Mouse (Mus musculus) stomach, embryonic 14.5 days (tissue): ENCODE results near the gene Uhrf1bp1. TPM values are rescaled to one million over a fixed set of nuclear protein-coding genes. Genes with fewer than 3 reads are reported as not detected.
A peak's percentile ranks its signal among the peaks of the same experiment; 100 is the strongest.

Experiments used
- ATAC-seq: fragments of 200-750 bp; cut with Nextera tagmentation; 2 replicates; pipeline ENCODE4 v1.8.0; 2017; ENCODE audit warnings: low read depth, moderate TSS enrichment; ENCODE audit not compliant: insufficient number of reproducible peaks, insufficient read depth, low FRiP score
- H3K27ac ChIP-seq: fragments of 300-500 bp; sonication (generic); 2 replicates; pipeline ENCODE4 v1.5.1; 2014; ENCODE audit warnings: mild to moderate bottlenecking, low read length, moderate library complexity, mixed read lengths
- H3K27me3 ChIP-seq: fragments of 300-500 bp; sonication (generic); 2 replicates; pipeline ENCODE4 v1.6.1; 2014; ENCODE audit warnings: low read length, control low read depth, mixed read lengths; ENCODE audit not compliant: control insufficient read depth, insufficient read depth
- H3K36me3 ChIP-seq: fragments of 300-500 bp; sonication (generic); 2 replicates; pipeline ENCODE4 v1.6.1; 2014; ENCODE audit warnings: mild to moderate bottlenecking, control low read depth, low read length, moderate library complexity, mixed read lengths; ENCODE audit not compliant: control insufficient read depth, insufficient read depth
- H3K4me1 ChIP-seq: fragments of 300-500 bp; sonication (generic); 2 replicates; pipeline ENCODE4 v1.6.1; 2014; ENCODE audit warnings: low read length, control low read depth, mixed read lengths; ENCODE audit not compliant: control insufficient read depth, insufficient read depth
- H3K4me2 ChIP-seq: fragments of 300-500 bp; sonication (generic); replicated peaks from 2 replicates; pipeline ENCODE4 v1.6.1; 2014; ENCODE audit warnings: low read depth, low read length, control low read depth
- H3K4me3 ChIP-seq: fragments of 300-500 bp; sonication (generic); 2 replicates; pipeline ENCODE4 v1.5.1; 2014; ENCODE audit warnings: low read depth, low read length, control low read depth
- H3K9ac ChIP-seq: fragments of 300-500 bp; sonication (generic); replicated peaks from 2 replicates; pipeline ENCODE4 v1.6.1; 2014; ENCODE audit warnings: low read depth, mild to moderate bottlenecking, control low read depth, low read length, moderate library complexity, mixed read lengths
- H3K9me3 ChIP-seq: fragments of 300-500 bp; sonication (generic); 2 replicates; pipeline ENCODE4 v1.6.1; 2016; ENCODE audit warnings: low read depth, low read length, control low read depth; ENCODE audit not compliant: control insufficient read depth
- WGBS: fragments of 180-500 bp; shearing (Covaris S2); extraction: QIAGEN DNeasy Blood & Tissue Kit; methylation state at CpG from one replicate; pipeline ENCODE4 v1.1.7; 2014; 5-methylcytosine and 5-hydroxymethylcytosine counted together
- polyA plus RNA-seq: library from polyadenylated mRNA; unstranded; fragments of >200 nt; fragmentation: Nextera tagmentation; extraction: Ambion mirVana; gene quantifications from 2 replicates; pipeline ENCODE4 v1.2.1, GENCODE M21; 2014

Gene Uhrf1bp1
- polyA plus RNA-seq, 1 experiment from 2014 or later, result 7.5 TPM

DNA sequence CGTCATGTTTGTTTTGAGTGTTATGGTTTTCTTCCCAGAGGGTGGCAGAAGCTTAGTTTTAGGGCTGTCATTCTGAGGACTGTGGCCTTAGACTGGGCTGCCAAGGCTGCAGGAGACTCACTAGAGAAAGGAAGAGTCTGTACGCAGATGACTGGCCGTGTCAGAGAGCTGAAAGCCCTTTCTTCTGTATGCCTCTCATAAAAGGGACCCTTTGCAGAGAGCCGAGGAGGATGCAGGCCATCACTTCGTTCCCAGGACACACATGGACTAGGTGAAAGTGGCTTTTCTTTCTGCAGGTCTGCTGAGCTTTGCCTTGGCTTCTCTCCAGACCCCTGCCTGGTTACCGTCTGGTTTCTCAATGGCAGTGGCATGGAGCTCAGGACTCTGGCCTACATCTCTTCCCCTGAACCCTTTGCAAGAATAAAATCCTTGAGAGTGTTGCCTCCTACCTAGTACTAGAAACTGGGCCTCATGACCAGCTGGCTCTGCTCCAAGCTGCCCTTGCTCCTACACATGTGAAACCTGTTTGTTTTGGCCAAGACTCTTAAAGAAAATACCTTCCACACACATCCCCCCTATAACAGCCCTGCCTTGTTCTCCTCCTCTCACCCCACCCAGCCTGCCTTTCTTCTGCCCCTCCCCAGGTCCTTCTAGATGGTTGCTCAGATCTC lies 89.4 kb downstream of the Uhrf1bp1 start:
- Histone ChIP-seq H3K4me3 (no peak overlapping the region), H3K27ac (peak overlapping the region; percentile 79; the same call in 1 of the 2 replicates), H3K4me2 (no peak overlapping the region; the same call in 1 of the 2 replicates), H3K27me3 (no peaks in the 10 kb centered on the region), H3K9ac (no peak overlapping the region; the same call in 1 of the 2 replicates), H3K9me3 (no peaks in the 10 kb centered on the region), H3K36me3 (no peaks in the 10 kb centered on the region), H3K4me1 (peaks cover 24% of the 10 kb centered on the region; the same call in 1 of the 2 replicates)
- 49% methylated on average over 6 of the region's 6 CpGs for WGBS
- ATAC-seq, result peak; percentile 43; the same call in 1 of the 2 replicates

DNA sequence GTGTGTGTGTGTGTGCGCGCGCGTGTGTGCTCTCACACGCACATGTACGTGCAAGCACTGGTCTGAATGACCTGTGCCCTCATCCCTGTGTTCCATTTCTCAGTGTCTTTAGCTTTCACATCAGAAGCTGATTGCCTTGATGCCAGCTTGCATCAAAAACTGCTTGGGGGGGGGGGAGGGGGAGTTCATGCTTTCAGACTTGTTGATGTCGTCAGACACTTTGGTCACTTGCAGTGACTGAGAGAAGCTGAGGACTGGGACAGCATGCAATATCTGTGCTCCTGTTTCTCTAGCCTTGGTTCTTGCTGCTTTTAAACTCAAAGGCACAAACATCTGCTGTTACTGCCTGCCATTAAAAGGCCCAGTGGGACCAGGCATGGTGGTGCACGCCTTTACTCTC lies 90.1 kb downstream of the Uhrf1bp1 start:
- Histone ChIP-seq H3K4me1 (peaks cover 24% of the 10 kb centered on the region; the same call in 1 of the 2 replicates), H3K9me3 (no peaks in the 10 kb centered on the region), H3K4me2 (no peak overlapping the region), H3K4me3 (no peak overlapping the region), H3K36me3 (no peaks in the 10 kb centered on the region), H3K27ac (peak overlapping the region; percentile 79; the same call in 1 of the 2 replicates), H3K27me3 (no peaks in the 10 kb centered on the region), H3K9ac (no peak overlapping the region)
- 80% methylated on average over 8 of the region's 8 CpGs for WGBS
- ATAC-seq, result no peak

DNA sequence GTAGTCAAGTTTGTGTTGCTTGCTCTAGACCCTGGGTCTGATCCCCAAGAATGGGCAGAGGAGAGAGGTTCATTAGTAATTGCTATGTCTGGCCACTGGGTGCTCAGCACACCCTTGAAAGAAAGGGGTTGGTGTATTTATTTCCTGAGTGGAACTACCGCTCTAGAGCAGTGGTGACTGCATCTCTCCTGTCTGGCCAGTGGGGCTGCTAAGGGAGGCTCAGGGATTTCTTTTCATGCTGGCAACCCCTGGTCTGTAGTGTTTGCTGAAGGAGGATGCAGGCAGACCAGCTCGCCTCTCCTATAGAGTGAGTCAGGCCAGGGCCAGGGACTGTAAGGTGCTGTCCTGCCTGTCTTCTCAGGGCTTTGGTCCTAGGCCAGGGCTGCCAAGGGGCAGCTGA lies 90.9 kb downstream of the Uhrf1bp1 start:
- Histone ChIP-seq H3K9ac (no peak overlapping the region), H3K4me3 (no peak overlapping the region), H3K27me3 (no peaks in the 10 kb centered on the region), H3K4me1 (peaks cover 20% of the 10 kb centered on the region; the same call in 1 of the 2 replicates), H3K9me3 (no peaks in the 10 kb centered on the region), H3K36me3 (no peaks in the 10 kb centered on the region), H3K4me2 (no peak overlapping the region), H3K27ac (peak overlapping the region; percentile 55; the same call in 1 of the 2 replicates)
- no peak; the same call in 1 of the 2 replicates for ATAC-seq
- 66% methylated on average over 2 of the region's 2 CpGs for WGBS

Other genes with a start within 250 kb of the Uhrf1bp1 start
- gene Nudt3, start 232.9 kb upstream of the Uhrf1bp1 start, polyA plus RNA-seq, result 42.8 and 44.2 TPM in 2 replicates
- not detected in 2 replicates for gene RPS10-NUDT3, start 221.2 kb upstream of the Uhrf1bp1 start, polyA plus RNA-seq
- gene Rps10, start 219.8 kb upstream of the Uhrf1bp1 start, polyA plus RNA-seq, result 1,169 and 1,246 TPM in 2 replicates
- gene Pacsin1, start 200.9 kb upstream of the Uhrf1bp1 start, polyA plus RNA-seq, result 1.8 and 2.3 TPM in 2 replicates
- gene Spdef, start 127.5 kb upstream of the Uhrf1bp1 start, polyA plus RNA-seq, result 13.8 and 18.1 TPM in 2 replicates
- gene D17Wsu92e, start 35.8 kb upstream of the Uhrf1bp1 start, polyA plus RNA-seq, result 21.6 and 22.3 TPM in 2 replicates
- 309 and 325 TPM in 2 replicates for gene Snrpc, start 18.3 kb upstream of the Uhrf1bp1 start, polyA plus RNA-seq
- gene Anks1, start 52.9 kb downstream of the Uhrf1bp1 start, polyA plus RNA-seq, result 19.5 and 19.8 TPM in 2 replicates
- 63.3 and 67.9 TPM in 2 replicates for gene Taf11, start 53.4 kb downstream of the Uhrf1bp1 start, polyA plus RNA-seq
- gene Tcp11, start 224.2 kb downstream of the Uhrf1bp1 start, polyA plus RNA-seq, result 2.3 and 2.9 TPM in 2 replicates